Mouse (Mus musculus) regulatory T cell (primary cell): ENCODE data around the gene Nelfa.
"Not testable (repeated sequence)": the region's sequence is repeated elsewhere in the genome, so short reads cannot be mapped to it uniquely, and the experiment has no call there.

ENCODE experiments used
- in situ Hi-C: fragments of 300-600 bp; cut with MboI, MseI; formaldehyde crosslinking; loops from one replicate; pipeline ENCODE4 v1.15.1; 2025; ENCODE audit warnings: high pct_unique_total_duplicates

The Nelfa gene

DNA sequence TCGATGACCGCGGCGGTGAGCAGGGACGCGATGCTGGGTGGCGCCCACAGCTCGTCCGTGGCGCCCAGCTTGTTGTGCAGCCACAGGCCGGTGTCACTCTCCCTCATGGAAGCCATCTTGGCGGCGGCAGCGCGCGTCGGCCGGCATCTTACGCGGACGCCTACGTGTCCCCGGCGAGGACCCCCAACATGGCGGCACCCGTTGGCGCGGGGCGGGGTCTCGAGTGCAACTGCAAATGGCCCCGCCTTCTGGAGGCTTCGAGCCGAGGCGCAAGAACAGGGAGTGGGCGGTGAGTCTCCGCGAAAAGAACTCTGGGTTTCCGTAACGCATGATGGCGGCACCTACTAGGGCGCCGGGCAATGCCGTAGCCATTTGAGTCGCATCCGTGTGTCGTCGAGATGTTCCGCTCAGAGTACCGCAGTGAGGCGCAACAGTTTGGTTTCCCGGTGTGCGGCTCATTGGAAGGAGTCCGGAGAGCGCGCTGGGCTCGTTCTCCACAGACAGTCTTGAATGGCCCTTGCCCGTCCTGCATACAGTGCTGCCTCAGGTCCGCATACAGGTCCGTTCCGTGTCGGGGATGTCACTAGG, at the start of gene Nelfa:
TSS of gene Nelfa (minus strand) at position 294 of the 588 bp plus-strand sequence.
- in situ Hi-C loops: no loop called here

- in situ Hi-C loops: no loop called here
Measured at GRCm38 (mm10) chr5:33983309-33984121, 47.3 kb upstream of the Nelfa start, which contains the start of gene Gm1673. Gene Gm1673, plus strand, starts transcription at chr5:33983433.

DNA sequence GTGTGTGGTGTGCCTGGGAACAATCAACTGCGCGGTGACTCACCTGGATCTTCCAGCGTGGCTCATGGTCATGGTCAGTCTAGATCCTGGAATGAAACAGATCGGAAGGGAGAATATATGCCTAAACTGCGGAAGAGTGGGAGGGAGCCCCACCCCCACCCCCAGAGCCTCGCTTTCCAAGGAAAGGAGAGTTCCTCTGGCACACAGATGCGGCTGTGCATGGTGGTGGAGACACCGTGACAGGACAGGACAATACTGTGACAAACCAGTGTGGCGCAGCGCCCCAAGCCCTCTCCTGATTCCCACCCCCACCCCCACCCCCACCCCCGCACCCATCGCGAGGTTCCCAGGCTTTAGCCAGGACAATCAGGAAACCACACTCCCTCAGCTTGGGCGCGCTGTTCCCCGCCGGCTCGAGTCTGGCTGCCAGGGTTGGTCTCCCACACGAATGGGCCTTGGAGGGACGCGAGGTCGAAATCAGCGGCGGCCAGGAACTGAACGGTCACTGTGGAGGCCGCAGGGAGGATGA, 46.6 kb upstream of the Nelfa start:
- in situ Hi-C loops: no loop called here

DNA sequence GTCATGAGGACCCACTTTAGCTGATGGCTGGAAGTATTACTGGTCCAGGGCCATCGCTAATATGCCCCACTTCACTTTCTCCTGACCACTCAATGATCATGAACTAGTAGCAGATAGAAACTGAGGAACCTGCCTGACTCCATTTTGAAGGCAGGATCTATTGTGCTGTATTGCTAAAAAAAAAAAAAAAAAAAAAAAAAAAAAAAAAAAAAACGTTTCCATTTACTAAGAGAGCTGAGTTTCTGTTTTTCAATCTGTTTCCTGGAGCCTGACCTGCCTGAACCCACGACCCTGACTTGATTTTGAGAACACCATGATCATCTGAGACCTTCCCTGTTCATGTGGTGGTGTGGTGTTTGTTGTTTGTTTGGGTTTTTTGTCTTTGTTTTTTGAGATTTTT, 40.1 kb upstream of the Nelfa start:
- in situ Hi-C loops: no loop called here

DNA sequence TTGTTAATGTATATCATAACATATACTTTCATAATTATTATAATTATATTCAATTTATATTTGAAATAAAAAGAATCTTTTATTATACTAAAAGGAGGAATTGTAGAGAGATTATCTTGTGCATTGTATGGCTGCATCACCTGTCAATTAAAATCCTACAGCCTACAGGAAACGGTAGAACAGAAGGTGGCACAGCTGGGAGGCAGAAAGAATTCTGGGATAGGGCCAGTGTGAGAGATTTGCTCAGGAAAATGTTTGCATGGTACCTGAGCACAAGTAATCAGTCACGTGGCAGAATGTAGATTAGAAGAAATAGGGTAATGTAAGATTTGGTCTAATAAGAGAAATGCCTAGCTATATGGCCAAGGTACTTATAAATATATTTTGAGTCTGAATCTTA, 38.5 kb upstream of the Nelfa start:
- in situ Hi-C loops: no loop called here

GRCm38 (mm10) chr5:33959382-33959781, 23.2 kb upstream of the Nelfa start:
- in situ Hi-C loops: no loop called here

- in situ Hi-C loops: no loop called here
Measured at GRCm38 (mm10) chr5:33955868-33956267, 19.7 kb upstream of the Nelfa start.

DNA sequence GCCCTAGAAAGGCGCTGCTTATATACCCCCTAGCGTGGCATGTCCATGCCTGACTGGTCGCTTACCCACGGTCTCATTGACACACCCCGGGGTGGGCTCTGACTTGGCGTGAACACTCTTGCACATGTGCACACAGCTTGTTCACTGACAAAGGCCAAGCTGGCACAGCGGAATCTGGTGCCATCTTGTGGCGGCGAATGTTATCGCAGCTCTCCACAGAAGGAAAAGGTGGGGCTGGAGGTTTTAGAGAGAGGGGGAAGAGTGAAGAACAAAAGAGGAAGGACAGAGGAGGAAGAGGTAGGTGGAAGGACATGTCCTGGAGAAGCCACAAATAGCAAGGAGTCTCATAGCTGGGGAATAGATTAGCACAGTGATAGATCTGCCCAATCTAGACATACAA, 18.1 kb upstream of the Nelfa start:
- in situ Hi-C loops: no loop called here

DNA sequence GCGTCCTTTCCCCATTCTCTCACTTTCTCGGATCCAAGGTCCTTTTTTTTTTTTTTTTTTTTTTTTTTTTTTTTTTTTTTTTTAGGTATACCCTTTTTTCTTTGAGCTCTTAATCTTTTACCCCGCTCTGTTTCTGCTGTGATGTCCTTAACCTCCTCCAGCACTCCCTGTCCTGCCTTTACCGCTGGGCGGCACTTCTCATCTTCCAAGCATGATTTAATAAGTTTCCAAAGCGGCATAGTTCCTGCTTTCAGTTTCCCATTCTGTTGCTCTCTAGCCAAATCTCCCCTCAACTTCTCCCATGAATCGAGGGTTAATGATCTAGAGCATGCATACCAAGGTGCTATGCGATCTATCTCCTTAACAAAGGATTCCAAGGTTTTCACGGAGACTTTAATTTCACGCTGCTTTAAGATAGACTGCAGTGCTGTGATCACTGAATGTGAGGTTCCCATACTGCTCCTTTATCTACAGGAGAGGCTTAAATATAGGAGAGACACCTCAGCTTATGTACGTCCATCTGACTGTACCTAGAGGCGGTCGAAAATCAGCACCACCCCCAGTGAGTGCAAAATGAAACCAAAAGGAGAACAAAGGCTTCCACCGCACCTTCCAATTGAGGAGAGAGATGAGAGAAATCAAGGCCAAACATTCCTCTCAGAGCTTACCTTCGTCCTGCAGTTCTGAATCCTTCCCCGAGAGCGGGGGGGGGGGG, 17.4 kb upstream of the Nelfa start:
- in situ Hi-C loops: no loop called here

DNA sequence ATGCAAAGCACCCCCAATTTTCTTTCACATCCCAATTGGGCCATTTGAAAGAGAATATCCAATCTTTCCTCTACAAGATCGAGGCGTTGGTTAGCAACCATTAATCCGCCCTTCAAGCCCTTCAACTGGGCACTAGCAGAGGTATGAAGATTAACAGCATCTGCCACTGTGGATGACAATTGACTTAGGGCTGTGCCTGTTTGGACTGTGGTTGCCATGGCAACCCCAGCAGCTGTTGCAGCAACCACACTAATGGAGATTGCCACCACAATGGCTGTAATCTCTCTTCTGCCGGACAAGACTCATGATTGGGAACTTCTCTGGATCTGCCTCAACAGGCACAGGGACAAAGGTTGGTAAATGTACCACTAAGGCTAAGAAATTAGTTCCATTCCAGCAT, 12.1 kb upstream of the Nelfa start:
- in situ Hi-C loops: no loop called here

DNA sequence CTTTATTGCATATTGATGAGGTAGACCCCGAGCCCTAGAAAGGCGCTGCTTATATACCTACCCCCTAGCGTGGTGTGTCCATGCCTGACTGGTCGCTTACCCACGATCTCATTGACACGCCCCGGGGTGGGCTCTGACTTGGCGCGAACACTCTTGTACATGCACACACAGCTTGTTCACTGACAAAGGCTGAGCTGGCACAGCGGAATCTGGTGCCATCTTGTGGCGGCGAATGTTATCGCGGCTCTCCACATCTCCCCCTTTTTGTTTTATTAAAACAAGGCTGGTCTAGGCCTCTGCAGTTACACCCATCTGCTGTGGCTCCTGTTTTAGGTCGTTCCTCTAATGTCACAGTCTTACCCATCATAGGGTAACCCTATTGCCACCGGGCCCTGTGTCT, 10.8 kb upstream of the Nelfa start:
- in situ Hi-C loops: not testable (repeated sequence)

GRCm38 (mm10) chr5:33938448-33938847, 2.2 kb upstream of the Nelfa start:
- in situ Hi-C loops: no loop called here

- in situ Hi-C loops: no loop called here
Measured at GRCm38 (mm10) chr5:33937230-33937629, 1.0 kb upstream of the Nelfa start.

GRCm38 (mm10) chr5:33935700-33936111, 507 bp downstream of the Nelfa start:
- in situ Hi-C loops: no loop called here

- in situ Hi-C loops: no loop called here
Measured at GRCm38 (mm10) chr5:33934877-33935276, 1.3 kb downstream of the Nelfa start.

GRCm38 (mm10) chr5:33934081-33934480, 2.1 kb downstream of the Nelfa start:
- in situ Hi-C loops: no loop called here

- in situ Hi-C loops: no loop called here
Measured at GRCm38 (mm10) chr5:33932413-33932812, 3.8 kb downstream of the Nelfa start.

- in situ Hi-C loops: no loop called here
Measured at GRCm38 (mm10) chr5:33926170-33926569, 10.0 kb downstream of the Nelfa start.

DNA sequence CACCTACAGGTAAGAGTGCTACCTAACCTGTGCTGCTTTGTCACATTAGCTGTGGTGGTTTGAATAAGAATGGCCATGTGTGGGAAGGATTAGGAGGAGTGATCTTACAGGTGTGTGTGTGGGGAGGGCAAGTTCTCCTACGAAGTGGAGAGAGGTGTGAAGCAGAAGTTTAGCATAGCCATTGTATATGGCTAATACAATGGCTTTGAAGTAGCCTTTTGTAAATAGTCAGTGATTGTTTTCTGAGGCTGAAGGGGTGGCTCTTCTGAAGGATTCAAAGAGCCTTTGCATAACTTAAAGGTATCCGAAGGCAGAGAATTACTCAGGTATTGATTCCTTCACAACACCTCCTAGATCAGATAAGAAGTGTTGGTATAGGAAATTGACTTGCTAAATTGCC, 13.6 kb downstream of the Nelfa start:
- in situ Hi-C loops: loop anchor here (5.0 kb wide), 1 partner anchor 250 kb away; no protein-coding TSS in a partner anchor

GRCm38 (mm10) chr5:33921486-33922235, 14.6 kb downstream of the Nelfa start:
- in situ Hi-C loops: loop anchor here (5.0 kb wide), 1 partner anchor 249 kb away; no protein-coding TSS in a partner anchor

DNA sequence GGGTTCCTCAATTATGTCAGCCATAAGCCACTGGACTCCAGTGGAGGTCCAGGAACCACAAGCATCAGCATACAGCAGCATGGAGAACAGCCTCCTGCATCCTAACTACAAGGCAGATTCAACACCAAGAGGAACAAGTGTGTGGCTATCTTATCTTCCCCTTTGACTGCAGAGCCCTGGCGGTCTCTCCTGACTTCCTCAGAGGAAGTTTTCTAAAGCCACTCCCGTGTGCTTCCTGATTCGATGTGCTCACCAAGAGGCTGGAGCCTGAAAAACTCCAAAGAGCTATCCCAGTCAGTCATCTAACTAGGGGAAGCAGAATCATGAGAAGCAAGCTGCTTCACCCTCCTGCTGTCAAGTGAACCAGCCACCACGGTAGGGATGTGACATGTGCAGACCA, 15.3 kb downstream of the Nelfa start:
- in situ Hi-C loops: loop anchor here (5.0 kb wide), 1 partner anchor 249 kb away; no protein-coding TSS in a partner anchor
